11 mouse cellular contexts compared by ENCODE assay signal in genomic region chr6:42372001-42372400, GRCm38 (mm10). TPM values are rescaled to one million over a fixed set of nuclear protein-coding genes. Genes with fewer than 3 reads are reported as not detected.
A peak's percentile ranks its signal among the peaks of the same experiment; 100 is the strongest.
DNase-seq lines count a peak whose midpoint lies in the region; ATAC-seq lines count a peak whose summit lies in the region.
"Had no signal": no experiment of that assay in that cellular context is flagged by ENCODE, and none has a peak within 500 bp of the region (broad histone marks: within the 10 kb centered on the region; RNA-seq: fewer than 3 reads in every experiment).

No protein-coding gene starts in this region.

- WGBS in heart, embryonic 10.5 days, result 5% methylated on average over 3 of the region's 3 CpGs
- WGBS in midbrain, embryonic 11.5 days, result 3% methylated on average over 3 of the region's 3 CpGs
- 7% methylated on average over 3 of the region's 3 CpGs for WGBS in midbrain, embryonic 10.5 days
- WGBS in intestine, embryonic 14.5 days, result 10% methylated on average over 3 of the region's 3 CpGs

- no peak overlapping the region for H3K9ac ChIP-seq in midbrain, embryonic 11.5 days (ENCODE audit: low read length)
- H3K9ac ChIP-seq in intestine, embryonic 14.5 days (ENCODE audit: low read length), result no peak overlapping the region

- no peaks in the 10 kb centered on the region for H3K36me3 ChIP-seq in heart, embryonic 10.5 days
- no peaks in the 10 kb centered on the region for H3K36me3 ChIP-seq in midbrain, embryonic 11.5 days (ENCODE audit: control insufficient read depth, insufficient read depth, low read length)
- H3K36me3 ChIP-seq in midbrain, embryonic 10.5 days, result no peaks in the 10 kb centered on the region
- H3K36me3 ChIP-seq in intestine, embryonic 14.5 days (ENCODE audit: control insufficient read depth, insufficient read depth, low read length), result no peaks in the 10 kb centered on the region

- DNase-seq in heart, embryonic 10.5 days (ENCODE audit: low spot score), result no peak
- DNase-seq in heart, postnatal 25 days (ENCODE audit: low spot score), result no peak
- no peak for DNase-seq in midbrain, embryonic 11.5 days (ENCODE audit: low spot score, missing footprints)
- no peak for DNase-seq in midbrain, embryonic 10.5 days (ENCODE audit: low spot score)
- DNase-seq in intestine, embryonic 14.5 days (ENCODE audit: low spot score), result no peak
- no peak for DNase-seq in left cerebral cortex, adult 11 months (ENCODE audit: low spot score)
- DNase-seq in cerebellum, postnatal 36 days, result no peak

- intact Hi-C loops in heart, postnatal 25 days (cut with DNase I), result no loop called here

- no peak overlapping the region for H3K4me2 ChIP-seq in midbrain, embryonic 11.5 days
- peak overlapping the region; percentile 60 for H3K4me2 ChIP-seq in intestine, embryonic 14.5 days (ENCODE audit: low read length)

- peak; percentile 5; the same call in 1 of the 2 replicates for ATAC-seq in midbrain, embryonic 11.5 days (ENCODE audit: low FRiP score)
- peak; percentile 9; the same call in 1 of the 2 replicates for ATAC-seq in intestine, embryonic 14.5 days (replicated peaks; ENCODE audit: low FRiP score, low TSS enrichment, low read depth)
- ATAC-seq in neutrophil, adult 5-6 weeks (ENCODE audit: extremely low read depth, insufficient number of reproducible peaks, low FRiP score, poor library complexity, severe bottlenecking), result 0 out of 2 replicates have a peak, but pooled peaks have one; percentile 5

- H3K4me3 ChIP-seq in heart, embryonic 10.5 days, result peak overlapping the region; percentile 70
- no peak overlapping the region for H3K4me3 ChIP-seq in midbrain, embryonic 11.5 days (ENCODE audit: low read depth, low read length)
- H3K4me3 ChIP-seq in midbrain, embryonic 10.5 days, result no peak overlapping the region
- H3K4me3 ChIP-seq in intestine, embryonic 14.5 days (ENCODE audit: low read depth, low read length), result no peak overlapping the region

- 0 out of 2 replicates have a peak overlapping the region, but pooled peaks have one; percentile 83 for H3K27ac ChIP-seq in heart, embryonic 10.5 days
- H3K27ac ChIP-seq in midbrain, embryonic 11.5 days (ENCODE audit: low read depth, low read length), result no peak overlapping the region
- H3K27ac ChIP-seq in midbrain, embryonic 10.5 days (replicated peaks), result no peak overlapping the region
- no peak overlapping the region for H3K27ac ChIP-seq in intestine, embryonic 14.5 days (ENCODE audit: low read depth)

- peaks cover 63% of the 10 kb centered on the region for H3K4me1 ChIP-seq in heart, embryonic 10.5 days
- peaks cover 13% of the 10 kb centered on the region for H3K4me1 ChIP-seq in midbrain, embryonic 11.5 days (ENCODE audit: control insufficient read depth, insufficient read depth, low read length)
- peaks cover 57% of the 10 kb centered on the region for H3K4me1 ChIP-seq in midbrain, embryonic 10.5 days
- peaks cover 12% of the 10 kb centered on the region; the same call in 1 of the 2 replicates for H3K4me1 ChIP-seq in intestine, embryonic 14.5 days (replicated peaks; ENCODE audit: control insufficient read depth, insufficient read depth, low read length)

- H3K27me3 ChIP-seq in heart, embryonic 10.5 days (ENCODE audit: insufficient read depth, poor library complexity, severe bottlenecking), result no peaks in the 10 kb centered on the region
- H3K27me3 ChIP-seq in midbrain, embryonic 11.5 days (ENCODE audit: control insufficient read depth, insufficient read depth, low read length), result peaks cover 13% of the 10 kb centered on the region
- H3K27me3 ChIP-seq in midbrain, embryonic 10.5 days (ENCODE audit: low read depth, poor library complexity, severe bottlenecking), result peaks cover 60% of the 10 kb centered on the region
- H3K27me3 ChIP-seq in intestine, embryonic 14.5 days (replicated peaks; ENCODE audit: control insufficient read depth, insufficient read depth, low read length), result no peaks in the 10 kb centered on the region

- no peaks in the 10 kb centered on the region for H3K9me3 ChIP-seq in heart, embryonic 10.5 days
- H3K9me3 ChIP-seq in midbrain, embryonic 11.5 days (ENCODE audit: control insufficient read depth, low read length), result no peaks in the 10 kb centered on the region
- no peaks in the 10 kb centered on the region for H3K9me3 ChIP-seq in midbrain, embryonic 10.5 days (replicated peaks)
- no peaks in the 10 kb centered on the region for H3K9me3 ChIP-seq in intestine, embryonic 14.5 days (ENCODE audit: control insufficient read depth, low read length)

RNA-seq across cellular contexts. Expression of gene Epha1, which starts 1.1 kb away (rescaled TPM):
- polyA plus RNA-seq in heart, embryonic 10.5 days (2016; fragmentation: Nextera tagmentation; extraction: Ambion mirVana), result 3.0 and 4.8 TPM in 2 replicates
- under 1 TPM; 0.26 to 0.31 TPM for total RNA-seq in heart, postnatal 25 days (2021)
- polyA plus RNA-seq in midbrain, embryonic 11.5 days (2014; fragmentation: Nextera tagmentation; extraction: Ambion mirVana), result 0.30 and 0.66 TPM in 2 replicates
- polyA plus RNA-seq in midbrain, embryonic 10.5 days (2016; fragmentation: Nextera tagmentation; extraction: Ambion mirVana), result 1.2 and 1.5 TPM in 2 replicates
- polyA plus RNA-seq in intestine, embryonic 14.5 days (2014; fragmentation: Nextera tagmentation; extraction: Ambion mirVana), result 2.5 and 2.6 TPM in 2 replicates
- 1.2 and 2.5 TPM in 2 replicates for total RNA-seq in neutrophil, adult 5-6 weeks (2017)

RNA-seq across cellular contexts. Expression of gene Zyx, which starts 22.6 kb away (rescaled TPM):
- polyA plus RNA-seq in heart, embryonic 10.5 days (2016; fragmentation: Nextera tagmentation; extraction: Ambion mirVana), result 165 and 193 TPM in 2 replicates
- total RNA-seq in heart, postnatal 25 days (2021), result 10 to 100 TPM; 57.1 to 59.8 TPM
- 53.2 and 60.2 TPM in 2 replicates for polyA plus RNA-seq in midbrain, embryonic 11.5 days (2014; fragmentation: Nextera tagmentation; extraction: Ambion mirVana)
- 84.5 and 88.1 TPM in 2 replicates for polyA plus RNA-seq in midbrain, embryonic 10.5 days (2016; fragmentation: Nextera tagmentation; extraction: Ambion mirVana)
- 112 and 115 TPM in 2 replicates for polyA plus RNA-seq in intestine, embryonic 14.5 days (2014; fragmentation: Nextera tagmentation; extraction: Ambion mirVana)
- total RNA-seq in neutrophil, adult 5-6 weeks (2017), result 327 and 356 TPM in 2 replicates

RNA-seq across cellular contexts. Expression of gene Tas2r143, which starts 28.0 kb away (rescaled TPM):
- polyA plus RNA-seq in heart, embryonic 10.5 days (2016; fragmentation: Nextera tagmentation; extraction: Ambion mirVana), result not detected in 2 replicates
- under 1 TPM in 1 of 2 experiments, not detected in 1; 0.39 TPM for total RNA-seq in heart, postnatal 25 days (2021)
- not detected in 2 replicates for polyA plus RNA-seq in midbrain, embryonic 11.5 days (2014; fragmentation: Nextera tagmentation; extraction: Ambion mirVana)
- polyA plus RNA-seq in midbrain, embryonic 10.5 days (2016; fragmentation: Nextera tagmentation; extraction: Ambion mirVana), result not detected in 2 replicates
- polyA plus RNA-seq in intestine, embryonic 14.5 days (2014; fragmentation: Nextera tagmentation; extraction: Ambion mirVana), result not detected in 2 replicates
- 7.2 and 12.5 TPM in 2 replicates for total RNA-seq in neutrophil, adult 5-6 weeks (2017)
- total RNA-seq: gastrocnemius, adult 18-20 months; layer of hippocampus, adult 8-10 months; midbrain, postnatal 0 days had no signal
- polyA plus RNA-seq: midbrain, postnatal 0 days had no signal

RNA-seq across cellular contexts. Expression of gene Tas2r135, which starts 33.2 kb away (rescaled TPM):
- polyA plus RNA-seq in heart, embryonic 10.5 days (2016; fragmentation: Nextera tagmentation; extraction: Ambion mirVana), result not detected in 2 replicates
- not detected for total RNA-seq in heart, postnatal 25 days (2021)
- not detected in 2 replicates for polyA plus RNA-seq in midbrain, embryonic 11.5 days (2014; fragmentation: Nextera tagmentation; extraction: Ambion mirVana)
- polyA plus RNA-seq in midbrain, embryonic 10.5 days (2016; fragmentation: Nextera tagmentation; extraction: Ambion mirVana), result not detected in 2 replicates
- 0.16 TPM in 1 of 2 replicates, not detected in the other for polyA plus RNA-seq in intestine, embryonic 14.5 days (2014; fragmentation: Nextera tagmentation; extraction: Ambion mirVana)
- total RNA-seq in neutrophil, adult 5-6 weeks (2017), result 7.4 and 12.2 TPM in 2 replicates
- total RNA-seq: gastrocnemius, adult 18-20 months; midbrain, postnatal 0 days had no signal
- polyA plus RNA-seq: midbrain, postnatal 0 days had no signal

RNA-seq across cellular contexts. Expression of gene Fam131b, which starts 47.6 kb away (rescaled TPM):
- polyA plus RNA-seq in heart, embryonic 10.5 days (2016; fragmentation: Nextera tagmentation; extraction: Ambion mirVana), result 0.21 and 0.30 TPM in 2 replicates
- total RNA-seq in heart, postnatal 25 days (2021), result 1 to 10 TPM in 1 of 2 experiments, under 1 TPM in 1; 0.59 to 1.1 TPM
- polyA plus RNA-seq in midbrain, embryonic 11.5 days (2014; fragmentation: Nextera tagmentation; extraction: Ambion mirVana), result 3.0 TPM in 2 replicates
- polyA plus RNA-seq in midbrain, embryonic 10.5 days (2016; fragmentation: Nextera tagmentation; extraction: Ambion mirVana), result 2.2 and 2.4 TPM in 2 replicates
- 0.30 and 0.32 TPM in 2 replicates for polyA plus RNA-seq in intestine, embryonic 14.5 days (2014; fragmentation: Nextera tagmentation; extraction: Ambion mirVana)
- 0.12 TPM in 1 of 2 replicates, not detected in the other for total RNA-seq in neutrophil, adult 5-6 weeks (2017)
